Mouse (Mus musculus) spleen, adult 2 months (tissue): ENCODE measurements at regions not wholly inside any gene's neighbourhood (a gene's known extent, or its start where the extent isn't known, plus 50 kb on each side); places are given as distances from the start of the nearest gene placed in this dataset.

ENCODE experiments used
- DNase-seq, 2 experiments: peaks; one replicate each; pipeline versions ENCODE4 v3.0.0 to v3.0.0-alpha.2; 2012 to 2021; ENCODE audit warnings: low spot score in 2 of 2, low read depth in 1 of 2
- H3K27ac ChIP-seq: fragments of 200-500 bp; 2 replicates; pipeline ENCODE4 v1.5.1; 2012; ENCODE audit warnings: low read length, inconsistent platforms; ENCODE audit not compliant: insufficient read depth
- H3K27me3 ChIP-seq: fragments of 200-500 bp; 2 replicates; pipeline ENCODE4 v1.6.1; 2012; ENCODE audit warnings: mild to moderate bottlenecking, moderate library complexity, low read length, inconsistent platforms; ENCODE audit not compliant: control insufficient read depth, insufficient read depth
- H3K36me3 ChIP-seq: fragments of 200-500 bp; 2 replicates; pipeline ENCODE4 v1.6.1; 2012; ENCODE audit warnings: mild to moderate bottlenecking, low read length, inconsistent platforms; ENCODE audit not compliant: control insufficient read depth, insufficient read depth
- H3K4me1 ChIP-seq: fragments of 200-500 bp; 2 replicates; pipeline ENCODE4 v1.6.1; 2011; ENCODE audit warnings: inconsistent platforms; ENCODE audit not compliant: control insufficient read depth, insufficient read depth, insufficient read length
- H3K4me3 ChIP-seq: fragments of 200-500 bp; 2 replicates; pipeline ENCODE4 v1.5.1; 2011; ENCODE audit warnings: mild to moderate bottlenecking, inconsistent platforms; ENCODE audit not compliant: insufficient read depth, insufficient read length; ENCODE audit errors: extremely low read depth
- CTCF ChIP-seq: fragments of 200-500 bp; IDR thresholded peaks from 2 replicates; pipeline ENCODE4 v1.5.1; 2011; ENCODE audit warnings: mild to moderate bottlenecking, inconsistent platforms; ENCODE audit not compliant: insufficient read depth, insufficient read length, insufficient replicate concordance; ENCODE audit errors: extremely low read depth
- POLR2A ChIP-seq: fragments of 200-500 bp; IDR thresholded peaks from 2 replicates; pipeline ENCODE4 v1.6.1; 2011; ENCODE audit warnings: low read depth, low read length, inconsistent platforms
- WGBS: fragments of 180-500 bp; shearing (Covaris S2); methylation state at CpG from one replicate; pipeline ENCODE4 v1.1.7; 2018; 5-methylcytosine and 5-hydroxymethylcytosine counted together

- H3K4me3 ChIP-seq, result no peak overlapping the region
- TF ChIP-seq CTCF (no peak), POLR2A (no peak)
- no peak overlapping the region for H3K27ac ChIP-seq
- H3K36me3 ChIP-seq, result no peaks in the 10 kb centered on the region
- H3K27me3 ChIP-seq, result no peaks in the 10 kb centered on the region
- no peaks in the 10 kb centered on the region for H3K4me1 ChIP-seq
- no peak for DNase-seq
- 86% methylated on average over 4 of the region's 4 CpGs for WGBS
These were observed 614.9 kb downstream of the Inhba start for GRCm38 (mm10) chr13:16626584-16626983.

- WGBS, result 53% methylated on average over 5 of the region's 5 CpGs
- H3K4me1 ChIP-seq, result no peaks in the 10 kb centered on the region
- no peak overlapping the region for H3K4me3 ChIP-seq
- H3K36me3 ChIP-seq, result no peaks in the 10 kb centered on the region
- no peak for DNase-seq
- H3K27ac ChIP-seq, result no peak overlapping the region
- H3K27me3 ChIP-seq, result no peaks in the 10 kb centered on the region
- TF ChIP-seq CTCF (no peak), POLR2A (no peak)
These were observed 621.9 kb downstream of the Inhba start for GRCm38 (mm10) chr13:16633445-16634092.

GRCm38 (mm10) chr13:16636251-16636650 lies 624.6 kb downstream of the Inhba start:
- no peak for DNase-seq
- H3K27ac ChIP-seq, result no peak overlapping the region
- TF ChIP-seq CTCF (no peak), POLR2A (no peak)
- H3K4me3 ChIP-seq, result no peak overlapping the region
- H3K4me1 ChIP-seq, result no peaks in the 10 kb centered on the region
- H3K27me3 ChIP-seq, result no peaks in the 10 kb centered on the region
- WGBS, result 83% methylated on average over 2 of the region's 2 CpGs
- no peaks in the 10 kb centered on the region for H3K36me3 ChIP-seq

- no peak for TF ChIP-seq CTCF
- TF ChIP-seq POLR2A, result no peak
- WGBS, result 53% methylated on average over 3 of the region's 3 CpGs
- Histone ChIP-seq H3K36me3 (no peaks in the 10 kb centered on the region), H3K27me3 (no peaks in the 10 kb centered on the region), H3K4me3 (no peak overlapping the region), H3K4me1 (no peaks in the 10 kb centered on the region), H3K27ac (no peak overlapping the region)
- DNase-seq, result no peak
These were observed 630.2 kb downstream of the Inhba start for GRCm38 (mm10) chr13:16641611-16642449.

- WGBS, result 71% methylated on average over 6 of the region's 6 CpGs
- DNase-seq, result no peak
- no peaks in the 10 kb centered on the region for H3K4me1 ChIP-seq
- no peak overlapping the region for H3K4me3 ChIP-seq
- H3K27me3 ChIP-seq, result no peaks in the 10 kb centered on the region
- TF ChIP-seq CTCF (no peak), POLR2A (no peak)
- no peak overlapping the region for H3K27ac ChIP-seq
- no peaks in the 10 kb centered on the region for H3K36me3 ChIP-seq
These were observed 630.9 kb downstream of the Inhba start for GRCm38 (mm10) chr13:16642450-16642994.

GRCm38 (mm10) chr13:16645311-16645710 lies 633.7 kb downstream of the Inhba start:
- H3K36me3 ChIP-seq, result no peaks in the 10 kb centered on the region
- no peaks in the 10 kb centered on the region for H3K27me3 ChIP-seq
- H3K4me3 ChIP-seq, result no peak overlapping the region
- no peak for DNase-seq
- 68% methylated on average over 3 of the region's 3 CpGs for WGBS
- H3K4me1 ChIP-seq, result no peaks in the 10 kb centered on the region
- TF ChIP-seq POLR2A (no peak), CTCF (no peak)
- no peak overlapping the region for H3K27ac ChIP-seq

- DNase-seq, result no peak
- H3K4me1 ChIP-seq, result no peaks in the 10 kb centered on the region
- H3K27me3 ChIP-seq, result no peaks in the 10 kb centered on the region
- H3K4me3 ChIP-seq, result no peak overlapping the region
- no peak overlapping the region for H3K27ac ChIP-seq
- TF ChIP-seq POLR2A (no peak), CTCF (no peak)
- H3K36me3 ChIP-seq, result no peaks in the 10 kb centered on the region
These were observed 634.4 kb downstream of the Inhba start for GRCm38 (mm10) chr13:16646056-16646455.
